Mouse (Mus musculus) adrenal gland, postnatal 36 days (tissue): ENCODE results near the gene Gm8298. TPM values are rescaled to one million over a fixed set of nuclear protein-coding genes. Genes with fewer than 3 reads are reported as not detected.
"Not testable (repeated sequence)": the region's sequence is repeated elsewhere in the genome, so short reads cannot be mapped to it uniquely, and the experiment has no call there.

ENCODE experiments used
- DNase-seq, 2 experiments: peaks; one replicate each; pipeline ENCODE4 v3.0.0; 2021; ENCODE audit warnings: mixed read lengths in 1 of 2
- long read RNA-seq, 2 experiments: library from polyadenylated mRNA; stranded (forward); transcript quantifications; one replicate each; pipeline ENCODE4 v2.0.0; 2021; ENCODE audit warnings: borderline sequencing depth in 2 of 2
- total RNA-seq, 2 experiments: library from RNA; stranded (reverse); gene quantifications; 2 replicates each; pipeline ENCODE4 v1.2.3; 2021

Gene Gm8298
- not detected for total RNA-seq
- long read RNA-seq, experiment 1, result 0 reads
- long read RNA-seq, experiment 2, result 0 reads

DNA sequence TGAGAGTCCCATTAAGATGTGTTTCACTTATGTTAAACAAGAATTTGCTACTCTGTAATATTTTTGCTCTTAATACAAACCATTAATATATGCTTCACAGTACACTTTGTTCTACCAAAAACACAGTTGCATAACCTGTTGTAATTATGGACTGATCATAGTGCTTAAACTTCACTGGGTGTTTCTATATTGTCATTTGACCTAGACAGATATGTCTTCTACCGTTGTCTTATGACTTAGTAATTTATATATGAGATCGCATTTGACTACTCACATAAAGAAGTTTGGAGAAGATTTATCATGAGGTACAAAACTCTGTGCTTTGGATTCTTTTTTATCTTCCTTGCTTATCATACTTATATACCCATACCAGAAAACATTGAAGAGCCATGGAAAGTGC is at the start of gene Gm8298:
Gm8298 (plus strand) TSS at position 301 of the 400 bp plus-strand sequence.
- DNase-seq, result no peak

DNA sequence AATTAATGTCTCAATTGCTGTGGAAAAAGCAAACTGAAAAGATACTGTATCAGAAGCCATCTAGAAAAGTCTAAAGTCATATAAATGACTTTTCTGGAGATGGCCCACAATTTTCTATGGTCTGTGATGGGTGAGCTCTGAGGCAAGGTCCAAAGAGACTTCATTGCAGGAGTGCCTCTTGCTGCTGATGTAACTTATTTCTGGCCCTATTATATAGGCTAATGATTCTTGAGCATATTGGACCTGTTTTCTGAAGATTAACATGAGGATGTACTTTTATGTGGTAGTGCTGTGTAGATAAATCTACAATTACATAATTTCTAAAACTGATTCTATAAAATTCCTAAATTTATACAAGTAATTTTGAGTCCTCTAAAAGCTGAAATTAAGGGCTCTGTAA is 47.7 kb upstream of the Gm8298 start:
- no peak for DNase-seq

GRCm38 (mm10) chr3:59870765-59871164 is 9.9 kb downstream of the Gm8298 start:
- peak; percentile 46 to 49 for DNase-seq

GRCm38 (mm10) chr3:59877601-59878000 is 16.8 kb downstream of the Gm8298 start:
- DNase-seq, result not testable (repeated sequence)

DNA sequence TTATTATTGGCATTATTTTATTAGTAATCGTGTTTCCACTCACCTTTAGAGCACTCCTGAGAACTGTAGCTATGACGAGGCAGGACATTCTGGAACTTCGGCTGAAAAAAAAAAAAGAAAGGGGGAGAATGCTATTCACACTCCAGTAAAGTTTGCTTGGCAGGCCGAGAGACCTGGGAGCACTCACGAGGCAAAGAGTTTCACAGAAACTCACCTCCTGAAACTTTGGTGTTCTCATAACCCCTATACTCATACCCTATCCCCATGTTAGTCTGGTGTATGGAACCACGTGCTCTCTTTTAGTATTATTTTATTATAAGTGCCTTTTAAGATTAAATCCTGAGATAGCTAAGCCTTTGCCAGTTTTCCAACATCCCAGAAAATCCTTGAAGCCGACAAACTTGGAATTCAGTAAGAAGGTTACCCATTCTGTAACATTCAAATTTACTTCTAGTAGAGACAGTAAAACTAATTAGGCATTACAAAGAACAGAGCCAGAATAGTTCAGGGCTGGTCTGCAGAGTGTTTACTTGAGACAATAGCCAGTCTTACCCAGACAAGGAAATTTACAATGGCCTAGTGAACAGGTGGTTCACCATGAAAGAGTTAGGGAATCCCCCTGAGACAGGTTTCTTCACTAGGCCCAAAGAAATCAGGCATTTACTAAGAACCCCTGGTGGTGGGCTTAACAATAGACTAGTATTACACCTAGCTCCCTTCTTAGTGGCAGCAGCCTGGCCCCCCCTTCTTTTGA is 19.1 kb downstream of the Gm8298 start:
- DNase-seq, result not testable (repeated sequence)

- DNase-seq, result no peak
Observed at GRCm38 (mm10) chr3:59893276-59893675, 32.4 kb downstream of the Gm8298 start.

- no peak for DNase-seq
Observed at GRCm38 (mm10) chr3:59924914-59925313, 64.1 kb downstream of the Gm8298 start, which contains the start of gene C130079G13Rik. TSS of gene C130079G13Rik (plus strand) at chr3:59925214.

Other genes starting within 250 kb of the Gm8298 start
- gene Gm5538, start 131.3 kb upstream of the Gm8298 start, total RNA-seq, result under 1 TPM in 1 of 2 experiments, not detected in 1; 0.23 TPM
- not detected for gene C130079G13Rik, start 64.2 kb downstream of the Gm8298 start, total RNA-seq
- not detected for gene Aadacl2, start 145.7 kb downstream of the Gm8298 start, total RNA-seq
- under 1 TPM in 1 of 2 experiments, not detected in 1; 0.26 TPM for gene Aadac, start 164.7 kb downstream of the Gm8298 start, total RNA-seq
- gene Sucnr1, start 220.8 kb downstream of the Gm8298 start, total RNA-seq, result 1 to 10 TPM in 1 of 2 experiments, under 1 TPM in 1; 0.53 to 1.6 TPM